Mouse (Mus musculus): ENCODE data around the gene Prl2c5.
"Not testable (repeated sequence)": the region's sequence is repeated elsewhere in the genome, so short reads cannot be mapped to it uniquely, and the experiment has no call there.

Gene Prl2c5

DNA sequence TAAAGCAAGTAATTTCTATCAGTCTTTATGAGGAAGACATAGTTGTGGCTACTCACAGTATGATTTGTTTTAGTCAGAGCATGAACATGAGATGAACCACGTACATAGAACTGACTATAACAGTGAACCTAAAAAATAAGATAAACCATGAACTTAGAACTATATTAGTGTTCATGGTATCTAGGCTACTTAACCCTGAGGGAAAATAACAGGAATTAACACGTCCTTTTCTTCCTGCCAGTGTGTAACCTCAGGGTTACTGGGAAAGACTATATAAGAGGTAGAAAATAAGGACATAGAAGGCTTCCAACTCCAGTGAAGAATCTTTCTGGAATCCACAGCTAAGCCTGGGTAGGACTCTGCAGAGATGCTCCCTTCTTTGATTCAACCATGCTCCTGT lies at the start of gene Prl2c5:
Prl2c5 (plus strand) TSS at position 301 of the 400 bp plus-strand sequence.
- DNase-seq: not testable (repeated sequence)

GRCm38 (mm10) chr13:13162777-13163485 lies 19.6 kb upstream of the Prl2c5 start:
- not testable (repeated sequence) for DNase-seq

- DNase-seq: not testable (repeated sequence)
Measured at GRCm38 (mm10) chr13:13168631-13169030, 13.9 kb upstream of the Prl2c5 start.

DNA sequence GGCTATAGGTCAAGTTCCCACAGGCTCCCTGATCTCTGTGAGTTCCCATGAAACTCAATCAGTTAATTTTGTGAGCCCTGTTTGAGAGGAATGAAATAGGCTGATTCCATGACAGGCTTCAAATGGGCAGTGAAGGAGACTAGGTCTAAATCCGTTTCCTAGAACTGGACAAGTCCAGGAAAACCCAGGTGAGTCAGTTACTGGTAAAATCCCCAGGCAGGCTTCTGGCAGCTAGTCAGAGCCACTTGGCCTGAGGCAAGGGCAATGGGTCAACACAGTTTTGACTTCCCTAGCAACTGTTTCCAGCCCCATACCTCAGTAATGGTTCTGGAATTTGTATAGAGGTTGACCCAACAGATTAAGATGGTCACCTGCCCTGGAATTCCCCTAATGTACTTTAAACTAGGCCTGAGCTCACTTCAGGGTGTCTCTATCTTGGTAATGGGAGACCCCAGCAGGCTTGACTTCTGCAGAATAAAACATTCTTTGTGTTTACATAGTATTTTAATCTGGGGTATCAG lies 8.8 kb upstream of the Prl2c5 start:
- not testable (repeated sequence) for DNase-seq

- not testable (repeated sequence) for DNase-seq
Measured at GRCm38 (mm10) chr13:13175736-13176135, 6.8 kb upstream of the Prl2c5 start.

DNA sequence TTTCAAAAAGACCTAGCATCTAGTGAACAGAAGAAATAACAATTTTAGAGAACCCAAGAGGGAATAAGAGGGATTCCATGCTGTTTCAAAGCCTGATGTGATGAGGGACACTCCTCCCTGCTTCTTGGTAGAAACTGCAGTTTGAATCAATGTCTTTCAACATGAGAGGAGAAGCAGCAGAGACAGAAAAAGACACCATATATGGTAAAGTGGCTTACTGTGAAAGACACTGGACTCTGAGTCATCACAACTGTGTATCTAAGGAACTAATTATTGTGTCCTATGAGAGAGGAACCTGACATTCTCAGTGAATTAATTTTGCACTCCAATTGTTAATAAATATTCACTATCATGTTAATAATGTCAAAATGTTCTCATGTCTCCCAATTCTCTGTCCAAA lies 28.7 kb downstream of the Prl2c5 start:
- not testable (repeated sequence) for DNase-seq

DNA sequence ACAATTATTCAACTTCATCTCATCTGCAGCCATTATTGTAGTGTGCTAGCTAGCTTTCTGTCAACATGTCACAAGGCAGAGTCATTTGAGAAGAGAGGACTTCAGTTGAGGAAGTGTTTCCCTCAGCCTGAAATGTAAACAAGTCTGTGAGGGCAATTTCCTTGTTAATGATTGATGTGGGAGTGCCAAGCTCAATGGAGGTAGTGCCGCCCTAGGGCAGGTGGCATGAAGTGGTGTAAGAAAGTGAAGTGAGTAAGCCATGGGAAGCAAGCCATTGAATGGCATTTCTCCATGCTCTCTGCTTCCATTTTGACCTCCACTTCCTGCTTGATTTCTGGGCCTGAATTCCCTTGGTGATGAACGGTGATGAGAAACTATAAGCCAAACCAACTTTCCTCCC lies 33.8 kb downstream of the Prl2c5 start:
- DNase-seq: not testable (repeated sequence)

DNA sequence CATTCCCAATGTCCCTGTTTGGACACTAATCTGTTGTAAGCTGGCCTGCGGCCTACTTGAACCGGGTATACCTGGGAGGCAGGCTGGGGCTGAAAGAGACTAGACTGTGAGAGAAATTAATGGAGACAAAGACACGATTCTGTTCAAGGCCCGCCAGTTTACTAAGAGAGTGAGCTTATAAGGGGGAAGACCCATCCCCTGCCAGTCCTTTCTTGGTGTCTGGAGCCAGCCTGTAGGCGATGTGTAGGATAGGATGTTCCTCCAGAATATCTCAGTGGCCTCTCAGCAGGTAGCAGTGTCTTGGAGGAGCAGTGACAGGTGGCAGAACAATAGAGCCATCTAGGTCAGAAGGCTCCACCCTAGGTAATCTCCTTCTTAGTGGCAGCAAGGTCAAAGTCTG lies 37.7 kb downstream of the Prl2c5 start:
- DNase-seq: not testable (repeated sequence)

GRCm38 (mm10) chr13:13237456-13237855 lies 54.9 kb downstream of the Prl2c5 start:
- peak; percentile 16 for DNase-seq

Data from liver (tissue).